Mouse (Mus musculus): ENCODE measurements at regions not wholly inside any gene's neighbourhood (a gene's known extent, or its start where the extent isn't known, plus 50 kb on each side); places are given as distances from the start of the nearest gene placed in this dataset.

DNA sequence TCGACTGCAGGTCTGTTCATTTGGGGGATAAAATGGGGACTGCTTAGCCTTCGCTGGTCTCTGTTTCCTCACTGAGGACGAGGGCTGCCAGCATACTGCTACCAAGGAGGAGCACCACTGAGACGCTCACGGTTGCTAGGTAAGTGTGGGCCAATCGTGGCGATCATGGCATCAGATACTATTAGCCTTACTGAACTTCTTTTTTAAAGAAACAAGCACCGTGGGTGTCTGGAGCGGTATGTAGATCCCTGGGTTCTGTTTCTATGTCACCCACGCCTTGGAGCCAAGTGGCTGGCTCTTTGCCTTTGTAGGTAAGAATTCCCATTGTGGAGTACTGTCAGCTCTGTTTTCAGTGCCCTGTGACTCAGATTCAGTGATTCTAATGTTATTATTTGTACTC, 172.1 kb upstream of the Arid2 start:
- ATAC-seq (replicated peaks; ENCODE audit: low read depth, poor library complexity, severe bottlenecking), result no peak

DNA sequence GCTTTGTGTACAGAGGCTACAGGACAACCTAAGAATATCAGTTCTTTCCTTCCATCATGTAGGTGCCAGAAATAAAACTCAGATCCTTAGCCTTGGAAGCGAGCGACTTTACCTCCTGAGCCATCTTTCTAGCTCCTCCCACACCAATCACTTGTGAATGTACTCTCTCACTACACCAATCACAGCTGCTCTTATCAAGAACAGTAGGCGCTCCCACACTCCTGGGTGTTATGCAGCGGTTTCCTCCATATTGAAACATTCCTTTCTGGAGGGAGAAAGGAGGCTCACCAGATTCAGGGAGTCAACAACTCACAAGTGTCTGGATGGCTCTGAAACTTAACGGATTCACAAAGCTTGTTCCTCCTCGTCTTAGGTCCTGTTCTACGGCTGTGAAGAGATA, 168.1 kb upstream of the Arid2 start:
- ATAC-seq (replicated peaks; ENCODE audit: low read depth, poor library complexity, severe bottlenecking), result no peak

DNA sequence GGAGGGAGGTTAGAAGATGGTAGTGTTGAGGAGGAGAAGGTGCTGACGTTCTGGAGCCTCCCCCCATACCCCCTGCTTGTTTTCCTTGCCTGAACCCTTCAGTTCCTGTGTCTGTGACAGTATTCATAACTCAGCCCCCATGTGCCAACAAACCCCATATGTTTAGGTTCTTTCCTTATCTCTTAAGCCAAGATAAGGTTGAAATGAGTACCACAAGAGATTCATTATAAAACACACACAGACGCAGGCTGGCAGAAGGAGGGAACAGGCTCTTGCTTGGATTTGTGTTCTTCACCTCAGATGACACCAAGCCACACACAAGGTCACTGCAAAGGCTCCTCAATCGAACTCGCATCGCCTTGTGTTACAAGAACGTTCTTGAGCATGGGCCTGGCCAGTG, 162.9 kb upstream of the Arid2 start:
- ATAC-seq (replicated peaks; ENCODE audit: low read depth, poor library complexity, severe bottlenecking), result no peak

DNA sequence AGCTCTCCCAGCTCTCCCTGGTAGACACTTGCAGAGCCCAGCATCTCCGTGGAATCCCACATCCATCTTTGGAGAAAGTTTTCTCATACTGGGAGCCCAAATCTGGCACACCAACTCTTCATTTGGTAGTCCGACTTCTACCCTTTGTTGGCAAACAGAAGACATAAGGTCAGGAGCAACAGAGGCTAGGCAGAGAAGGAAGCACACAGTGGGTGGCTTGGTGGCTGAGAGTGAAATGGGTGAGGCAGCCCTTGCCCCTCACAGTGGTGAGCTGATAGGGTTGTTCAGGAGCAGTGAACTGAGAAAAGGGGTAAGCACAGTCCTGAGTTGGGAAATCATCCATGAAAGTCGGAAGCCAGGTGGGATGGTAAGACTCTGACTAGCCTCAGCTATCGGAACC, 157.6 kb upstream of the Arid2 start:
- ATAC-seq (replicated peaks; ENCODE audit: low read depth, poor library complexity, severe bottlenecking), result no peak

DNA sequence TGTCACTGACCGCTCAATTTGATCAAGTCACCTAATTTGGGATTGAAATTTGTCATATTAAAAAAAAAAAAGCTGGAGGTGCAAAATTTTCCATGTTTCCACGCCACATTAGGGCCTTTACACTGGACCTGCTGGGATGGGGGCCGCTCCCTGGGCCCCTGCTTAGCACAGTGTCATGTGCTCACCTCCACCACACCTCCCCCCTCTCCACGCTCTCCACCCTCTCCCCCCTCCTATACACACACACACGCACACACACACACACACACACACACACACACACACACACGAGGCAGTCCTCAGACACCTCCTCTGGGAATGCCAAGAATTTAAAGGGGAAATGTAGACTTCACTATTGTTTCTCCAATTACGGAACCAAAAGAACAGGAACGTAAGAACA, 156.8 kb upstream of the Arid2 start:
- ATAC-seq (replicated peaks; ENCODE audit: low read depth, poor library complexity, severe bottlenecking), result no peak

DNA sequence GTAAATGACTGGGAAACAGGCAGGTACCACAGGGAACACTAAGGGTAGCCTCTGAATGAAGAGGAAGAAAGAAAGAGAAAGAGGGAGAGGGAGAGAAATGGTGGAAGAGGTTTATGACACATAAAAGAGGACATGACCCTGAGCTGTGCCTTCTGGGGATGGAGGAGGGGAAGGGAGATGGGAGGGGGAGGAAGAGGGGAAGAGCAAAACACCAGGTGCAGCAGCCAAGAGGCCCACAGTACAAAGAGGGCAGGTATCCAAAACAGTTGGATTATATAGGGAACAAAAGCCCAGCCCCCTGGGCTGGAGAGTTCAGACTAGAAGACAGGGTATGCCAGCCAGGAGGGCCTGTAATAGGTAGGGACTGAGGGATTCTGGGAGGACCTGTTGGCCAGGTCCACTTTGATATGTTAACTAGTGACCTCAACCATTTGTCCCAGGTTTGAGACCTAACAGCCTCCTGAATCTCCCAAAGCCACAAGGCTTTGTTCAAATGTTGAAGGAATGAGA, 155.7 kb upstream of the Arid2 start:
- no peak for ATAC-seq (replicated peaks; ENCODE audit: low read depth, poor library complexity, severe bottlenecking)

DNA sequence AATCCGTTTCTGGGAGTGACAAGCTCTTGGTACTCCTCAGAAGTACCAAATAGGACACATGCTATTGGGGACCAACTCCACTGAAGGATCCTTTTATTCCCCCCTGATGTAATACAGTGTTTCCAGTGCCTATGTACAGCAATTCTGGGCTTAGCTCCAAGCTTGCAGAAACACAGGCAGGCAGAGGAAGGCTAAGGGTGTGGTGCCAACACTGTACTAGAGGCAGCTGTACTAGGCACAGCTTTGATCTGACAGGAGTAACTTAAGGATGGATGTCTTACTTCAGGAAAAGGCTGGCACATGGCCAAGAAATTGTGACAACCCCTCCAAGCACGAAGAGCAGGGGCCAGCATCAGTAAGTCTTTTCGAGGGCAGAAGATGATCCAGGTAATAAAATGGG, 154.7 kb upstream of the Arid2 start:
- ATAC-seq (replicated peaks; ENCODE audit: low read depth, poor library complexity, severe bottlenecking), result no peak

DNA sequence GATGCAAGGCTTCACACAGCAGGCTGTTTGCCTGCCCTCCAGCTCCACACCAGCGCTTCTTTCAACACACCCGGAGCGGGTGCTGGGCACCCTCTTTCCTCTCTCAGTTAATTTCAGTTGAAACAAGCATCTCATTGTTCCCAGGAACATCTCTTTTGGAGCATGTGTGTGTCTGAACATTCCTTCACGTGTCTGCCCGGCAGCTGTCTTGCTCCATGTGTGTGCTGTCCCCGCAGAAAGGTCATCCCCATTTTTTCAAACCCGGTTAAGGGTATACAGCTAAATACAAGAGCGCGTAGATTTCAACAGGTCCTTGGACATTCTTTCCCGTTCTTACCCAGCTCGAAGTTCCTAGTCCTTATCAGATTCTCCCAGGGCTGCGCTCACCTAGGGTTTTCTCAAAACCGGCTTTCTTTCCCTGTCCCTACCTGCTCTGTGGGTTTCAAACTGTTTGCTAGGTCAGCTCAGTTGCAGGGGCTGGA, 152.0 kb upstream of the Arid2 start:
- no peak for ATAC-seq (replicated peaks; ENCODE audit: low read depth, poor library complexity, severe bottlenecking)

DNA sequence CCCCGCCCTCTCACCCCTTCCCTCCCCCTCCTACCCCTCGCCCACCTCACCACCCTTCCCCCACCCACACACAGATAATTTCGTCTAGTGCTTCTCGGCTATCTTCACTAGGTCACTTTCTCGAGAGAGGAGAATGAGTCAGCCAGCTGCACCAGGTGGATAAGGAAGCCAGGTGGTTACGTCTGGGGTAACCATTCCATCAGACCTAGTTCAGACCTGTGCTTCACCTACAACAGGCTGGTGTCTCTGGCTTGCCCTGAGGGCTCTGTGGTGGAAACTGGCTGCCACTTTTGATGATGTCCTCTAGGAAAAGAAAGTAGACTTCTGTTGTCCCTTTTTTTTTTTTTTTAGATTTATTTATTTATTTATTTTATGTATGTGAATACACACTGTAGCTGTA, 151.5 kb upstream of the Arid2 start:
- no peak for ATAC-seq (replicated peaks; ENCODE audit: low read depth, poor library complexity, severe bottlenecking)

DNA sequence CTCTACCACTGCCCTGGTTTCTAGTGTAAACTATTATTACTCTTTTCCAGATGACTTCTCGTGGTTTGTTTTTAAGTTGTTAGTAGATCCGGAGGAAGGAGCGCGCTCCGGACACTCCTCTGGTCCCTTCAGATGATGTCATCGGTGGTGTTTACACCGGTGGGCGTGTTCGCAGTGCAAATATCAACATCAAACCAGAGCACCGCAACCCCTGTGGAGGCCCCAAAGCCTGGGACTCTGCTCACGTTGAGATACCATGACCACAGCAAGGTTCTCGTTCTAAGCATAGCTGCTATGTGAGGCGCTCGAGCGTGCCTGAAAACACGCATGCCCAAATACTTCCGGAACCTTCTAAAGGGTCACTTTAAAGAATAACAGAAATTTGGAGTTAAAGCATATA, 149.8 kb upstream of the Arid2 start:
- no peak for ATAC-seq (replicated peaks; ENCODE audit: low read depth, poor library complexity, severe bottlenecking)

DNA sequence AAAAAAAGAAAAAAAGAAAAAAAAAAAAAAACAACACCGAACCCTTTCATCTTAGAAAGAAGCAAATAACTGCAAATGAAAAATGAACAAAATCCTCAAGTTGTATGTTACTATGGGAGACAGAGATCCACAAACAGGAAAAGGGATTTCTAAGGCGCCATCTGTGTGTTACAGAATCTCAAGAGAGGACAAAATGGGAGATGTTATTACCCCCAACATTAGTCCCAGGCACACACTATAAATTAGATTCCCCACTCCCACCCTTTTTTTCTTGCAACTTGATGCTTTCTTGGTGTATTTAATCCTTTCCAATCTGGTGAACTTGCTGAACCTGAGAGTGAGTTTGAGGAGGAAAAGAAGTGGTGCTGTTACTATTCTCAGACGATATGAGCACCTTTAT, 149.4 kb upstream of the Arid2 start:
- ATAC-seq (replicated peaks; ENCODE audit: low read depth, poor library complexity, severe bottlenecking), result no peak

DNA sequence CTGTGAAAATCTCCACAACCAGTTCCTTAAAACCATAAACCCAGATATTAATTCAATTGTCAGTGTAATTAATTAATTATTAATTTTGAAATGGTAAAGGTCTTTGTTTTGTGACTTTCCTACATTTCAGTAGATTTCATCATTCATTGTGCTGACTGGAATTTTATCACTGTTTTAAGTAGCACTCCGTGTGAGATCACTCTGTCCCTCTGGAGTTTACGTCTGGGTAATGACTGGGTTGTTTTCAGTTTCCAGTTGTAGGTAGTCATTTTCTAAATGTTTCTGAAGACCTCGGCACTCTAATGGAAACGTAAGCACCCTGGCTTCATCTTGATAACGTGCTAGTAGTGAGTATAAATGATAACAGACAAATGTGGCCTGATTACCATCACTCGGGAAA, 133.8 kb upstream of the Arid2 start:
- ATAC-seq (replicated peaks; ENCODE audit: low read depth, poor library complexity, severe bottlenecking), result no peak

DNA sequence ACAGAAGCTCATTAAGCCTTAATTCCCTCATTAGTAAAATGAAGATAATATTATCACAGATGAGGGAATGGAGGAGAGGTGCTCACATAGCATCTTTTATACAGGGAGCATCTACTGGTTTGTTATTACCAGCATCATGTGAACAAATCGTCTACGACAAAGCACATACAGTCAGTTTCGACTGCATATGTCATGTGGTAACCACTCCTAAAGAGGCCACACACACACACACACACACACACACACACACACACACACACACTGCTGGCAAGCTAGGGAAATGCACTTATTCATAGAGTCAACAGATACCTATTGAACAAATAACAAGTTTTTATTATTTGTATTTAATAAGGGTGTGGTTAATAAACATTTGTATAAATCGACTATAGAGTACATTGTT, 129.0 kb upstream of the Arid2 start:
- no peak for ATAC-seq (replicated peaks; ENCODE audit: low read depth, poor library complexity, severe bottlenecking)

DNA sequence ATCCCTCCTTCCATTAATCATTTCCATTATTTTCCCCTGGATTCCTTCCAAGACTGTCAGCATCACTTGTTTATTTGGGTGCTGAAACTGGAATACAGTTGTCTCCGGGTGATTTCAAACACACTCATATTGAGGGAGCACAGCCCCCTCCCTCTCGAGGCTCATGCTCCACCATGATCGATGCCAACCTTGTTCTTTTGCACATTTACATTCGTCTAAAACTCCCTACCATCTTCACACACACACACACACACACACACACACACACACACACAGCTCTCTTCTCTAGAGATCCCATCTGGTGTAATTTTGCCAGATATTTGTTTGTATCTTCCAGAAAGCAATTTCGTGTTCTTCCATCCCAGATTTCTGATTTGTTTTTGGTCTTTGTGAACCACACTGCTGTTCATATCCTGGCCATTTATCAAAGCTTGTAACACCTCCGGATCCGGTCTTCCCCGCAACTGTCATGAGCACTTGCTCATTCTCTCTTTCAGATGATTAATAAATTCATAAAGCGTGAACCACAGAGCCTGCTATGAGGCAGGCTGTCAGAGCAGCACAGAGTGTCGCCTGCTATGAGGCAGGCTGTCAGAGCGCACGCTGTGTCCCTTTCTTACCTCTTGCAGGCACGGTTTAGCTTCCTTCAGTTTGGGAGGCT, 122.4 kb upstream of the Arid2 start:
- no peak for ATAC-seq (replicated peaks; ENCODE audit: low read depth, poor library complexity, severe bottlenecking)

DNA sequence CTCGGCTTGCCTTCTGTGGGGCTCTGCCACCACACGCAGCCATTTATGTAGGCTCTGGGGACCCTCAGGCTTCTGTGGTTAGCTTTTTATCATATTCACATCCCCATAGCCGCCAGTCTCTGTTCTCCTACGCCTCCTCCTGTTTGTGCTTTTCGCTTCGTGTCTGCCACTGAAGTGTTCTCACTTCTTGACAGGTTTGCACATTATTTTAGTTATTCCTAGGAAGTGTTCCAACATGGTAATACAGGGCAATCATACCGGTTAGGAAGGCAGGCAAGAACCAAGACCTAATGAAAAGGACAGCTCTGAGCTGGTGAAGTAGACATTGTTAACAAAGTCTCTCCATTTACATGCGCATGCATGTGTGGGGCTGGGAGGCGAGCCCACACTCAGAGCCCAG, 120.1 kb upstream of the Arid2 start:
- no peak for ATAC-seq (replicated peaks; ENCODE audit: low read depth, poor library complexity, severe bottlenecking)

DNA sequence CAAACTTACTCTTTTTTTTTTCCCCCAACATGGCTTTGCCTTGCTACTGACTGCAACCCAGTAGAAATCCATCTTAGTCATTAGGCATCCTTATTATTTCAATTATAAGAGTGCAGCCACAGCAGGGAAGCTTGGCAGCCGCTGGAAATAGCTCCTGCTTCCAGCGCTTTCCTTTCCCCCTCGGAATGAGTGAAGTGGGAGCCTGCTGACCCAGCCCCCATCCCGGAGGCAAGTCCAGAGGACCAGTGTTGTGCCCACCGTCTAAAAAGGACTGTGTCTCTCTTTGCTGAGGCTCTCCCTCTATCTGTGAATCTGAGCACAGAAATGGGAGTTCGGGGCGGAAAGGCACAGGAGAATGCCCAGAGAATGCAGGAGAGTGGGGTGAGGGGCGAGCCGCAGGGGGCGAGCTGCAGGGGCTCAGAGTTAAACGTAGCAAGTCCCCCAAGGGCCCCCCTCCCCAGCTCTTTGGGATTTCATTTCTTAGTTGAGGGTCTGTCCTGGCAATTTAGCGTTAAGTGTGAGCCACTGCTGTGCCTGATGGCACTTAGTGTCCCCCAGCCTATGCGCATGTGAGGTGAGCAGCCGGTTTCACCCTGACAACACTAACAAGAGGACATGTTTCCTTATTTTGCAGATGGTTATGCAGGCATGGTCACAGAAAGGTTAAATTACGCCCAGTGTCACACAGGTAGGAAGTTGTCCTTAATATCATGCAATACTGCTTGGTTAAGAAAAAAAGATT, 117.4 kb upstream of the Arid2 start:
- no peak for ATAC-seq (replicated peaks; ENCODE audit: low read depth, poor library complexity, severe bottlenecking)

DNA sequence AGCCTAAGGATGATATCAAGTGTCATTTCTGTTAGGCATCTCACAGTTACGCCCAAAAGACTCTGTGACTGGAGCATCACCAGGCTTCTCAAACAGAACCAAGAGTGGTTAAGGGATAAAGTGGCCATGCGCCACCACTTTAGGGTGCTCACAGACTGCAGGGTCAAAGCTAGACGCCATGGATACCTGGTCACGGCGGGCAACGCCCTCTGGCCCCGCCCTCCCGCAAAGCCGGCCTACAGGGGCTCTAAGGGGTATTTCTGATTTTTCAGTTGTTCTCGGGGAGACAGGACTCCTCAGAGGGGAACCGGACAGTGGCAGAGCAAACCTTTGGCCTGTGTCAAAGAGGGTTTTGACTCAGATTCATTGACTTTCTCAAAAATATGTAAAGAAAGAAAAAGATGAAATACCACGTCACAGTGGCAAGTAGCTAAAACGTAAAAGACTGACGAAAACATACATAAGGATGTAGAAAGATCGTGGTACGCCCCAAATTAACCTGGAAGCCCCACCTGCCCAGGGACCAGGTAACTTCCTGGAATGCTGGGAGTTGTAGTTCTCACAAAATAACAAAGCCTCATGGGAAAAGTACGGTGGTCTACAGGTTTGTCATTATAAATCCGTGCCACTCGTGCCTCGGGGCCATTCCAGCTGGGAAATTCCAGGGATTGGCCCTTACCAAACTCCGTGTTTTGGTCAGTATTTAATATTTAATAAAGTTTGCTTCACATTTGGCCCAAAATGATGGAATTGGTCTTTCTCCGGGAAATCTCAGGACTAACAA, 116.1 kb upstream of the Arid2 start:
- no peak for ATAC-seq (replicated peaks; ENCODE audit: low read depth, poor library complexity, severe bottlenecking)

DNA sequence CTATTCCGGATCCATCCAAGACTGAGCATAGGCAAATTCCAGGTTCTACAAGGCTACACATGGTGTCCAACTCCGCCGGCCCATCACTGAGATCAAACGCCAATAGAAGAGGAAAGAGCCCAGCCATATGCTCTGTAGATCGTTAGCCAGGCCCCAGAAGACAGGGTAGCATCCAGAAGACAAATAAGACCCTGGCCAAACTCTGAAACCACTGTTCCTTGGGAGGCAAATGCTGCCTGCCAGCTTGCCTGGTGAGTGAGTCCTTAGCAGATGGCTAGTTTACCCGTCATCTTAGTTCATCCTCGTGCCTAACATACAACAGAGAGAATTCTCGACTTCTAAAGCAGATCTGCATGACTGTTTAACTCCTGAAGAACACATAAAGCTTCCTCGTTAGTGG, 109.4 kb upstream of the Arid2 start:
- no peak for ATAC-seq (replicated peaks; ENCODE audit: low read depth, poor library complexity, severe bottlenecking)

DNA sequence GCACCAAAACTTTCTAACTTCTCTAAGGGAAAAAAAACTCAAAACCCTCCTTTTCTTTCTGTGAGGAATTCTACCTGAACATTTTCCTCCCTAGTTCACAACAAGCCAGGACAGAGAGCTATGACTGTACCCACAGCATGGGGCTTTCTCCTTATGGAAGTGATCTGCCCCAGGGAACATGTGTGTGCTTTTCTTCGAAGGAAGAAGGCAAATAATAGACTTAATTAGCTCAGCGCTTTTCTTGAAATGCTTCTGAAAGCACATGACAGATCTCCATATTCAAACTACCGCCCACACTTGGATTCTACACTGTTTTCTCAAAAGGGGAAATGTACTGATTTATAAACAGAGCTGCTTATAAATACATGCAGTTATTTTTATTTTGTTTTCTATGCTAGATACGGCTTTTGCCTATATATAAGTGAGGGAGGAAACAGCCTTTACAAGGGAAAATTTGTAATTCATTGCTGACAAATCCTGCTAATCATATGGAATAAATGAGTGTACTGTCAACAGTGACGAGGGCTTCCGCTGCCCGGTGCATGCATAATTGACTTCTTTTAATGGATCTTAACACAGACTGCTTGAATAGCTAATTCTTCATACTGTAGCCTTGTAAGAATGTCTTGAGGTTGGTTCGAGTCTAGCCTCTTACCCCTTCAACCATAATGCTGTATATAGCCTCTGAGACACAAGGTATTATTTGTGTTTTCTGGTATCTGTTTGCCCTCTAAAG, 108.8 kb upstream of the Arid2 start:
- ATAC-seq (replicated peaks; ENCODE audit: low read depth, poor library complexity, severe bottlenecking), result no peak

DNA sequence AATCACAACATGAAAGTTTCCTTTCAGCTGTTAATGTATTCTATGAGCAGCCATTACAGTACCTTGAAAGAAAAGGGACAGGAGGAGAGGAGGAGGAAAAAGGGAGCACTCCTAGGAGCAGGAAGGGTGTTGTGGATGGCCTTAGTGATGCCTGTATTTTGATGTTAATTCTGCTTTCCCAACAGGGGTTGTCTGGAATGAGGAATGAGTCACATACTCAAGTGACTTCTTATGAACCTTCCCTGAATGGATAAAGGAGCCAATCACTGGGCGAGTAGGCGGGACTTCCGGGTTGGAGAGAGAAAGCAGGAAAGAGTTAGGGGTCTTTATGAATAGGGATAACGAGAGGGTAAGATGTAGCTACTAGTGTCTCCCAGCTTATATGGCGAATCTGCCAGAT, 107.8 kb upstream of the Arid2 start:
- no peak for ATAC-seq (replicated peaks; ENCODE audit: low read depth, poor library complexity, severe bottlenecking)
